Mouse (Mus musculus) liver, embryonic 14.5 days (tissue): Measurements from ENCODE around the gene Lcn5.
"Not testable (repeated sequence)": the region's sequence is repeated elsewhere in the genome, so short reads cannot be mapped to it uniquely, and the experiment has no call there.

Experiments
- CTCF ChIP-seq: IDR thresholded peaks from 2 replicates; pipeline ENCODE4 v1.5.1; 2016; ENCODE audit warnings: antibody characterized with exemption, low read depth, control low read depth
- EP300 ChIP-seq: IDR thresholded peaks from 2 replicates; pipeline ENCODE4 v1.6.1; 2016; ENCODE audit warnings: antibody characterized with exemption, low read depth

- not testable (repeated sequence) for TF ChIP-seq CTCF, EP300
Measured at GRCm38 (mm10) chr2:25709056-25709455, 51.3 kb downstream of the Lcn5 start.
